Mouse (Mus musculus) midbrain, embryonic 10.5 days (tissue): ENCODE data around the gene Skap1. TPM values are rescaled to one million over a fixed set of nuclear protein-coding genes. Genes with fewer than 3 reads are reported as not detected.
"Not testable (repeated sequence)": the region's sequence is repeated elsewhere in the genome, so short reads cannot be mapped to it uniquely, and the experiment has no call there.

ENCODE experiments used
- DNase-seq: peaks from one replicate; pipeline ENCODE4 v3.0.0-alpha.2; 2017; ENCODE audit warnings: low spot score
- H3K27ac ChIP-seq: fragments of 300-500 bp; sonication (generic); replicated peaks from 2 replicates; pipeline ENCODE4 v1.5.1; 2016; ENCODE audit warnings: mild to moderate bottlenecking
- H3K27me3 ChIP-seq: fragments of 300-500 bp; sonication (generic); 2 replicates; pipeline ENCODE4 v1.6.1; 2016; ENCODE audit warnings: low read depth, mild to moderate bottlenecking; ENCODE audit not compliant: poor library complexity, severe bottlenecking
- H3K36me3 ChIP-seq: fragments of 300-500 bp; sonication (generic); 2 replicates; pipeline ENCODE4 v1.6.1; 2016; ENCODE audit warnings: mild to moderate bottlenecking, moderate library complexity
- H3K4me1 ChIP-seq: fragments of 300-500 bp; sonication (generic); 2 replicates; pipeline ENCODE4 v1.6.1; 2016
- H3K4me3 ChIP-seq: fragments of 300-500 bp; sonication (generic); 2 replicates; pipeline ENCODE4 v1.5.1; 2016; ENCODE audit warnings: mild to moderate bottlenecking, moderate library complexity
- H3K9me3 ChIP-seq: fragments of 300-500 bp; sonication (generic); replicated peaks from 2 replicates; pipeline ENCODE4 v1.6.1; 2016; ENCODE audit warnings: mild to moderate bottlenecking
- WGBS: fragments of 180-500 bp; shearing (Covaris S2); methylation state at CpG from one replicate; pipeline ENCODE4 v1.1.7; 2016; 5-methylcytosine and 5-hydroxymethylcytosine counted together
- polyA plus RNA-seq: library from polyadenylated mRNA; unstranded; fragments of >200 nt; fragmentation: Nextera tagmentation; extraction: Ambion mirVana; gene quantifications from 2 replicates; pipeline ENCODE4 v1.2.1, GENCODE M21; 2016

Skap1 gene
- polyA plus RNA-seq, 1 experiment from 2014 or later: 1.8 TPM

DNA sequence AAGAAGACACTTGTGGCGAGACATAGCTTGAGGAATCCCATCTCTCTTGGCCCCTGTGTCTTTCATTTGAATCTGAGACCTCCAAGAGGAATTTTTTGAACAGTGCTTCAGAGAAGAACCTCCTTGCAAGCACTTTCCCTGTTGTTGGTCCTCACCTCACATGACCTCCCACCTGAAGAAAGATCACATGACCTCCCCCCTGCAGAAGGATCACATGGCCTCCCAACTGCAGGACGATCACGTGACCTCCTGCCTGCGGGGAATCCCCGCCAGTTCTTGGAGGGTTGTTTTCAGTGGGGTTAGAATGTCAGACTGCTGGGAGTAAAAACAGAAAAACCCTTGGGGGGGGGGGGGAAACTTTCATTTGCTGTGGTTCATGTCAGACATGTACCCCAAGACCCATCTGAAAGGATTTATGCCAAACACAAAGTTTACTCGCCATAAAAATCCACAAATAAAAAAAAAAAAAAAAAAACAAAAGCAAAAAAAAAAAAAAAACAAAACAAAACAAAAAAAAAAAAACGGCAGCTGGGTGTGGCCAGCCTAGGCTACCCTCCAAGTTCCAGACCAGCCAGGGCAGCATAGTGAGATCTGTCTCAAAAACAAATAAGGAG, 232.6 kb downstream of the Skap1 start:
- no peaks in the 10 kb centered on the region for H3K9me3 ChIP-seq
- H3K4me3 ChIP-seq: 0 out of 2 replicates have a peak overlapping the region, but pooled peaks have one; percentile 9
- peak; percentile 67 for DNase-seq
- H3K4me1 ChIP-seq: peaks cover 34% of the 10 kb centered on the region
- WGBS: 30% methylated on average over 7 of the region's 7 CpGs
- peak overlapping the region; percentile 23; the same call in 1 of the 2 replicates for H3K27ac ChIP-seq
- no peaks in the 10 kb centered on the region for H3K27me3 ChIP-seq
- no peaks in the 10 kb centered on the region for H3K36me3 ChIP-seq

- no peak for DNase-seq
- WGBS: 87% methylated on average over 4 of the region's 4 CpGs
- Histone ChIP-seq H3K4me1 (peaks cover 34% of the 10 kb centered on the region), H3K27ac (no peak overlapping the region), H3K9me3 (no peaks in the 10 kb centered on the region), H3K4me3 (no peak overlapping the region), H3K27me3 (no peaks in the 10 kb centered on the region), H3K36me3 (no peaks in the 10 kb centered on the region)
Observed at GRCm38 (mm10) chr11:96697467-96697866, 233.1 kb downstream of the Skap1 start.

DNA sequence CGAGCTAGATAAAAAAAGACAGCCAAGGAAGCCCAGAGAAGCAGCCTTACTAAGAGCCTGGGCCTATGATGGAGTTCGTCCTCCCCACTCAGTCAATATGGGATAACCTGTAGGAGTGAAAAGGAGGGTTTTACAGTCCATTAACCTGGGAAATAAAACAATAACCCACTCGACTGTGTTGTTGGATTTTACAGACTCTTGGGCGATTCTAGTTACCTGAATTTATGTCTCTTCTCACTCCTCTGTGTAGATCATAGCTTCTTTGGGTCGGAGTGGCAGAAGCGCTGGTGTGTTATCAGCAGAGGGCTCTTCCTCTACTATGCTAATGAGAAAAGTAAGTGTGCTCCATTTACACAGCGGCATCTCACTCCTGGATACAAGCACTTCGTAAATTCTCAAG, 239.4 kb downstream of the Skap1 start:
- H3K27me3 ChIP-seq: no peaks in the 10 kb centered on the region
- H3K4me3 ChIP-seq: no peak overlapping the region
- H3K4me1 ChIP-seq: peaks cover 4% of the 10 kb centered on the region; the same call in 1 of the 2 replicates
- no peaks in the 10 kb centered on the region for H3K36me3 ChIP-seq
- H3K9me3 ChIP-seq: no peaks in the 10 kb centered on the region
- H3K27ac ChIP-seq: no peak overlapping the region
- DNase-seq: no peak
- WGBS: 88% methylated on average over 8 of the region's 8 CpGs

DNA sequence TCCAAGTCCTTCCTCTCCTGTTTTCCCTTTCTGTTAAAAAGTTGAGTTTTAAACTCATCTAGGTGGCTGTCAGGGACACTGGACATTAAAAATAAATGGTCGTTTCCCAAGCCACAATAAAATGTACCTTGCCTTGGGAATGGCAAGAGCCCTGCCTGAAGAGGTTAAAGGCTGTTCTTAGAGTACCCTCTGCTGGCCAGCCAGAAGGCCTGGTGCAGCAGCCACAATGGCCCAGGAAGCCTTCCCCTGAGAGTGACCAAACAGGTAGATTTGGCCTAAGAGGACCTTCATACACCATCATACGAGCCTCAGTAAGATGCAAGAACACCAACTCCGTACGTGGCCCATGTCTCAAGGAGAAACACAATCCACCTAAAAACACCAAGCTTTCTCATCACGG, 246.9 kb downstream of the Skap1 start:
- Histone ChIP-seq H3K27me3 (no peaks in the 10 kb centered on the region), H3K4me1 (peaks cover 14% of the 10 kb centered on the region), H3K9me3 (no peaks in the 10 kb centered on the region), H3K36me3 (no peaks in the 10 kb centered on the region), H3K27ac (no peak overlapping the region), H3K4me3 (no peak overlapping the region)
- WGBS: 74% methylated on average over 5 of the region's 5 CpGs
- DNase-seq: no peak

GRCm38 (mm10) chr11:96711670-96712069, 247.3 kb downstream of the Skap1 start:
- no peak overlapping the region for H3K4me3 ChIP-seq

GRCm38 (mm10) chr11:96713210-96714005, 249.0 kb downstream of the Skap1 start:
- Histone ChIP-seq H3K27me3 (no peaks in the 10 kb centered on the region), H3K4me1 (peaks cover 13% of the 10 kb centered on the region), H3K4me3 (no peak overlapping the region), H3K27ac (no peak overlapping the region), H3K9me3 (no peaks in the 10 kb centered on the region), H3K36me3 (no peaks in the 10 kb centered on the region)
- DNase-seq: no peak
- 63% methylated on average over 18 of the region's 18 CpGs for WGBS

More at GRCm38 (mm10) chr11:96711670-96712069, 247.3 kb downstream of the Skap1 start:
- Histone ChIP-seq H3K9me3 (no peaks in the 10 kb centered on the region), H3K27ac (no peak overlapping the region), H3K27me3 (no peaks in the 10 kb centered on the region), H3K4me1 (peaks cover 14% of the 10 kb centered on the region), H3K36me3 (no peaks in the 10 kb centered on the region)
- WGBS: 93% methylated on average over 7 of the region's 7 CpGs
- no peak for DNase-seq

DNA sequence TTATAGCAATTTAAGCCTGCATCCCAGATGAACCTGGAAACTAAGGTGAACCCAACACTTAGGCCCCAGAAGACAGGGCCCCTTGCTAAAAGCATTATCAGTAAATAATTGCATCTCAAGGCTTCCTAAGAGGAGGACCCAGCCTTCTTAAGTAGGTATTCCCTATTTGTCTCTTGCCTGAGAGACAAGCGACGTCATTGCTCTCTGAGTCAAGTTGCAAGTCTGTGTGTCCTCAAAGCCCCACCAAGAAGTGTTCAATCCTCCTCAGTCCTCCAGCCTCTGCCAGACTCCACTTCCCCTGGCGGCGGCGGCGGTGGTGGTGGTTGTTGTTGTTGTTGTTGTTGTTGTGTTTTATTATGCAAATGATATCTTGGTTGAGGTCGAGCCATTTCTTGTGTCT, 249.6 kb downstream of the Skap1 start:
- no peak overlapping the region for H3K27ac ChIP-seq
- 63% methylated on average over 7 of the region's 7 CpGs for WGBS
- no peak overlapping the region for H3K4me3 ChIP-seq
- H3K27me3 ChIP-seq: no peaks in the 10 kb centered on the region
- H3K4me1 ChIP-seq: peaks cover 10% of the 10 kb centered on the region
- H3K9me3 ChIP-seq: no peaks in the 10 kb centered on the region
- no peak for DNase-seq
- H3K36me3 ChIP-seq: no peaks in the 10 kb centered on the region

DNA sequence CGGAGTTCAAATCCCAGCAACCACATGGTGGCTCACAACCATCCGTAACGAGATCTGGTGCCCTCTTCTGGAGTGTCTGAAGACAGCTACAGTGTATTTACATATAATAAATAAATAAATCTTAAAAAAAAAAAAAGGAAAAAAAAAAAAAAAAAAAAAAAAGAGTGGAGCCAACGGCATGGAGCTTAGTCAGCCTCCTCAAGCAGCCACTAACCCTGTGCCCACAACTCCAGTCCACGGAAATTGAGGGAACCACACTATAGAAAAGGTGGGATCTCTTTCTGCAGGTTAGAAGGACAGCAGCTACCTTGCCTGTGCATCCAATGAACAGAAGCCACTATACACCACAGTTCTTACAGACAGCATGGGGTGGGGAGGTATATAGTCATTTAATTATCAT, 250.8 kb downstream of the Skap1 start:
- H3K27me3 ChIP-seq, DNase-seq, H3K27ac ChIP-seq, H3K36me3 ChIP-seq, H3K4me3 ChIP-seq, H3K9me3 ChIP-seq: not testable (repeated sequence)
- peaks cover 10% of the 10 kb centered on the region for H3K4me1 ChIP-seq
- WGBS: 86% methylated on average over 5 of the region's 5 CpGs

DNA sequence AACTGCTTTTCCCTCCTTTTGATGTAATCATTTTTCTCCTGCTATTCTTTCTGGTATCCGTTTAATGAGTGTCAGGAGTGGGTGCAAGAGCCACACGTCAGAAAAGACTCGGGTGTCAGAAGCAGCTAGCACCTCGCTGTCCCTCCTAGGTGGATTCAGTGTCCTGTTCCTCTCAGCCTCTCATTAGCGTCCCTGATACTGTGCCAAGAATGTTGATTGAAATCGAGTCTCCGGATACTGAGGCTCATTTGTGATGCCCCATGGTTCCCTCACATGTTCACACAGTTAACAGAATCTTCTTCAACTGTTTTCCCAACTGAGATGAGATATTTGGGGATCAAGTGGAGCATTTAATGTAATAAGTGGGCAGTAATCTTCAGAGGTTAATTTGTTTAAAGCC, 254.2 kb downstream of the Skap1 start:
- no peaks in the 10 kb centered on the region for H3K9me3 ChIP-seq
- no peak overlapping the region for H3K4me3 ChIP-seq
- no peak overlapping the region for H3K27ac ChIP-seq
- H3K27me3 ChIP-seq: no peaks in the 10 kb centered on the region
- DNase-seq: no peak
- peaks cover 5% of the 10 kb centered on the region for H3K4me1 ChIP-seq
- no peaks in the 10 kb centered on the region for H3K36me3 ChIP-seq
- WGBS: 76% methylated on average over 7 of the region's 7 CpGs

GRCm38 (mm10) chr11:96725833-96726232, 261.4 kb downstream of the Skap1 start:
- Histone ChIP-seq H3K36me3 (no peaks in the 10 kb centered on the region), H3K27me3 (no peaks in the 10 kb centered on the region; the same call in 1 of the 2 replicates), H3K4me1 (peaks cover 44% of the 10 kb centered on the region), H3K4me3 (no peak overlapping the region), H3K9me3 (no peaks in the 10 kb centered on the region), H3K27ac (no peak overlapping the region)
- 83% methylated on average over 1 of the region's 1 CpGs for WGBS
- DNase-seq: no peak

DNA sequence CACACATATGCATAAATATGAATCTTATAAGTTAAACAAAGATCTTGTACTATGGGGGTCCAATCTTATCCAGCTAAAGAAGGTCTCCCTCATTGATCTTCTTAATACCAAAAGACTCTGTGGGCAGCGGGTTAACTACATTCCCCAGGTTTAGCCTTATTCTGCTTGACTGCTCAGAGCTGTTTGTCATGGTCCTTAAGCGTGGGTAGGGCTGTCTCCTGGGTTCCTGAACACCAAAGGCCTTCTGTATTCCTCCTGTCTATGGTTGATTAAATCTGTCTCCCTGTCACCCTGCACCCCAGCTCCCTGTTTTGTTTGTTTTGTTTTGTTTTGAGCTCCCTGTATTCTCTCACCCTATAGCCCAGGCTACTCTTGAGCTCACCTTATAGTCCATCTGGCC, 264.2 kb downstream of the Skap1 start:
- Histone ChIP-seq H3K4me3 (no peak overlapping the region), H3K9me3 (no peaks in the 10 kb centered on the region), H3K27ac (peak overlapping the region; percentile 70), H3K27me3 (peaks cover 4% of the 10 kb centered on the region; the same call in 1 of the 2 replicates), H3K36me3 (no peaks in the 10 kb centered on the region), H3K4me1 (peaks cover 70% of the 10 kb centered on the region)
- DNase-seq: no peak
- 17% methylated on average over 2 of the region's 2 CpGs for WGBS

DNA sequence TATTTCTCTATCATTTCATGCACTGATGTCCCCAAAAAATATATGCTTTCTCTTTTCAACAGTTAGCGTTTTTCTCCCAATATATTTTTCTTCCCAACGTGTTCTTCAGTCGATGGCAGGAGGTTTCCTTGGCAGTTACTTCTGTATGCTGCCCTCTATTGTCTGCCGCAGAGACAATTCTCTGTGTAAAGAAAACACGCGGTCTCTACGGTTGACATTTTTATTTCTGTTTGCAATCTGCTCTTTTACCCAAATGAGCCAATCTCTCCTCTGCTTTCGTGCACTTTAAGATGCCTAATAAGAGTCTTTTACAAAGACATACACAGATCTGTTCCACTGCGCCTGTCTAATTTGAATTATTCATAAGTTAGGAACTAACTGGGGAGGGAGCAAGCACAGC, 265.1 kb downstream of the Skap1 start:
- 43% methylated on average over 9 of the region's 9 CpGs for WGBS
- H3K4me1 ChIP-seq: peaks cover 73% of the 10 kb centered on the region

GRCm38 (mm10) chr11:96730327-96730726, 265.9 kb downstream of the Skap1 start:
- peaks cover 73% of the 10 kb centered on the region for H3K4me1 ChIP-seq
- peaks cover 4% of the 10 kb centered on the region; the same call in 1 of the 2 replicates for H3K27me3 ChIP-seq
- WGBS: 71% methylated on average over 5 of the region's 5 CpGs
- DNase-seq: no peak
- H3K9me3 ChIP-seq: no peaks in the 10 kb centered on the region
- no peak overlapping the region for H3K4me3 ChIP-seq
- H3K27ac ChIP-seq: peak overlapping the region; percentile 68
- no peaks in the 10 kb centered on the region for H3K36me3 ChIP-seq

More for the DNA sequence above, 265.1 kb downstream of the Skap1 start:
- H3K27me3 ChIP-seq: peaks cover 4% of the 10 kb centered on the region; the same call in 1 of the 2 replicates
- no peaks in the 10 kb centered on the region for H3K9me3 ChIP-seq
- H3K27ac ChIP-seq: peak overlapping the region; percentile 68
- DNase-seq: no peak
- no peak overlapping the region for H3K4me3 ChIP-seq
- H3K36me3 ChIP-seq: no peaks in the 10 kb centered on the region
